Mouse (Mus musculus) liver (tissue): ENCODE data around the gene Chst12.

Experiments
- DNase-seq: peaks from one replicate; pipeline ENCODE4 v3.0.0-alpha.2; 2020; ENCODE audit warnings: mixed read lengths

Chst12 gene

GRCm38 (mm10) chr5:140572611-140573010 lies 67.3 kb downstream of the Chst12 start:
- no peak for DNase-seq
